Mouse (Mus musculus) splenic B cell, adult 2 months (primary cell): ENCODE measurements at regions not wholly inside any gene's neighbourhood (a gene's known extent, or its start where the extent isn't known, plus 50 kb on each side); places are given as distances from the start of the nearest gene placed in this dataset.

Source experiments
- DNase-seq: peaks from one replicate; pipeline ENCODE4 v3.0.0-alpha.2; 2011; ENCODE audit warnings: low read depth, low spot score
- H3K27me3 ChIP-seq: 2 replicates; pipeline ENCODE4 v1.6.1; 2012; ENCODE audit warnings: mild to moderate bottlenecking, low read length, moderate library complexity, mixed read lengths; ENCODE audit not compliant: control insufficient read depth, poor library complexity, insufficient read depth, severe bottlenecking
- H3K36me3 ChIP-seq: 2 replicates; pipeline ENCODE4 v1.6.1; 2012; ENCODE audit warnings: mild to moderate bottlenecking, low read length, moderate library complexity, mixed read lengths; ENCODE audit not compliant: control insufficient read depth, poor library complexity, insufficient read depth, severe bottlenecking

DNA sequence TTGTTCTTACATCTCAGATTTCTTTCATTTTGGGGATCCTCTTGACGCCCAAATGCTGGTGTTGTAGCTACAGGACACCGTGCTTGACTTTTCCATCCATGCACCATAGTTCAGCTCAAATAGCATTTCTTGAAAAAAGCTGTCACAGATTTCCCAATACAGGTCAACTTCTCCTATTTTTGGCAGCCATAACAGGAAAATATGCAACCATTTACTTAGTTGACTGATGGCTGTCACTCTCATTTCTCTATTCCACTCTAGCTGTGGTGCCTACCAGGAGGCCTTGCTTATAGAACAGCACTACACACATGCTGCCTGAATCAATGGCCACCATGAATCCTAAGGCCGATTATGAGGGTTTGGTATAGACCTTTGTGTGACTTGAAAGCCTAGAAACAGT, 165.5 kb downstream of the Lmo4 start:
- Histone ChIP-seq H3K36me3 (no peaks in the 10 kb centered on the region), H3K27me3 (no peaks in the 10 kb centered on the region)
- DNase-seq: no peak

GRCm38 (mm10) chr3:144029611-144030010, 175.4 kb downstream of the Lmo4 start:
- Histone ChIP-seq H3K27me3 (no peaks in the 10 kb centered on the region), H3K36me3 (no peaks in the 10 kb centered on the region)
- DNase-seq: no peak

GRCm38 (mm10) chr3:144029121-144029520, 175.9 kb downstream of the Lmo4 start:
- DNase-seq: no peak
- no peaks in the 10 kb centered on the region for H3K36me3 ChIP-seq

DNA sequence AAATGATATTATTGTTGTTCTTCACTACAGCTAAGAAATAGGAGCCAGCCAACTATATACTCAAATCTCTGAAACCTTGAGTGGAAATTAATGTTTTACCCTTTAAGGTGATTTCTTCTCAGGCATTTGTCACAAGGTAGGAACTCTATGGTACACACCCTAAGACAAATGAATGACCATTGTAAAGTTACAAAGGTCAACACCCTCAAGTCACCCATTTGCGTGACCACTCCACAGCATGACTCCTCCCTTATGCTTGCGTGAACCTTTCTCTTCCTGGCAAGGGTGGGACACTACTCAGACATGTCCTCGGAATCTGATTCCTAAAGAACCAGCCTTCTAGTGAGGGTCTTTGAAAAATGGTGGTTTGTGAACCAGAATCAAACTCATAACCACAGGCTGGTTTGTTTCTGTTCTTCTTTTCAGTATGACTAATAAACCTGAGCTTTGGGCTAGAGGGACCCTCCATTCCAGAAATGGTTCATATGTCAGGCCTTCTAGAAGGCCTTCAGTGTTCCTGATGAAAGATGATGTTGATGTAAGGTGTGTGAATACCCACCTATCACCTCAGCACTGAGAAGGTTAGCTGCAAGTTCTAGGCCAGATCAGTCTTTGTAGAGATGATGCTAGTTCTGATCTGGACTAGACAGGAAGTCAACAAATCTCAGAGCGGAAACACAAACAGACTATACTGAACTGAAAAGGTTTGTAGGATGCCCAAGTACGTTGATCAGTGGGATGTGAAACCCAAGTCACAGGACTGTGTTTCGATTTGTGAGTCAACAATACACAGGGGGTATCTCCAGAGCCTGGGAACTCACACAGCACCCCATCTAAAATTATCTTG, 177.7 kb downstream of the Lmo4 start:
- no peaks in the 10 kb centered on the region for H3K36me3 ChIP-seq
- DNase-seq: peak; percentile 70
- H3K27me3 ChIP-seq: no peaks in the 10 kb centered on the region

More at GRCm38 (mm10) chr3:144029121-144029520, 175.9 kb downstream of the Lmo4 start:
- H3K27me3 ChIP-seq: no peaks in the 10 kb centered on the region

DNA sequence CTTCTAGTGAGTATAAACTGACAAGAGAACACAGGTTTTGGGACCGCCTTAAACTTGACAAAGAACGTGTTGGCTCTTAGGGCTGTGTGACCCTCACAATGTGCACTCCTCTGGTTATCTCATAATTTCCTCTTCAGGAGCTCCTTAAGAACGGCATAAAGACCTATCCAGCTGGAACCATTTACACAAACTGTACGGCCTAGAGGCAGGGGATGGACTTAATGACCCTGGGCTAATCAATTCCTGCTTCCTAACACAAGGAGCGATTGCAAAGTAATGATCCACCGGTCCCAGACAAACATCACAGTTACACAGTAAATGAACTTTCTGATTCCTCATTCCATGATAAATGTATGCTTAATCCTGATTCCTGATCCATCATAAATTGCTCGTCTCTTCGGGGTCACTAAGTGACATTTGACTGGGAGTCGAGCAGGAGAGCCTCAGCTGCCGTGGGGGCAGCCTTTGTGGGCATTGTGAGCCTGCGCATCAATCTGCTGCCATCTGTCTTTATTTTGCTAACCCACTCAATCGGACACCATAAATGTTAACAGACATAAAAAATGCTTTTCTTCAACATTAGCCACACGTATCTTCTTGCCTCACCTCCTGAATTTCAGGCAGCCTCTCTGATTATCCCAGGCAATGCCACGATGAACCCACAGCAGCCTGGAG, 179.4 kb downstream of the Lmo4 start:
- DNase-seq: no peak
- no peaks in the 10 kb centered on the region for H3K27me3 ChIP-seq
- no peaks in the 10 kb centered on the region for H3K36me3 ChIP-seq

- H3K27me3 ChIP-seq: no peaks in the 10 kb centered on the region
- no peaks in the 10 kb centered on the region for H3K36me3 ChIP-seq
- DNase-seq: no peak
Measured at GRCm38 (mm10) chr3:144024216-144024615, 180.8 kb downstream of the Lmo4 start.

DNA sequence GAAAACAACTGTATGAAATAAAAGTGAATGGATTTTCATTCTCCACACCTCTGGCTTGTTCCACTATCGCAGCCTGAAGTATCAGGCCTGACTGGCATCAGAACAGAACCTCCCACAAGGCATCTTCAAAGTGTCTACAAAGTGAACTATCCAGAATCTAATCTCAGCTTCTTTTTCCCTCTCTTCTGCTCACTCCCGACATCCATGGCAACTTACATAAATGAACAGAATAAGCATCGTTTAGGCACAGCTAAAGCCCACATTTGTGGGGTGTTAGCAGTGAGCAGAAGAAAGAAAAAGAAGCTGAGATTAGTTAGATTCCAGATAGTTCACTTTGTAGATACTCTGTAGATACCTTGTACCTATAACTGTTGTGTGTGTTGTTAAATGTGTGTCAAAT, 182.0 kb downstream of the Lmo4 start:
- Histone ChIP-seq H3K27me3 (no peaks in the 10 kb centered on the region), H3K36me3 (no peaks in the 10 kb centered on the region)
- no peak for DNase-seq

DNA sequence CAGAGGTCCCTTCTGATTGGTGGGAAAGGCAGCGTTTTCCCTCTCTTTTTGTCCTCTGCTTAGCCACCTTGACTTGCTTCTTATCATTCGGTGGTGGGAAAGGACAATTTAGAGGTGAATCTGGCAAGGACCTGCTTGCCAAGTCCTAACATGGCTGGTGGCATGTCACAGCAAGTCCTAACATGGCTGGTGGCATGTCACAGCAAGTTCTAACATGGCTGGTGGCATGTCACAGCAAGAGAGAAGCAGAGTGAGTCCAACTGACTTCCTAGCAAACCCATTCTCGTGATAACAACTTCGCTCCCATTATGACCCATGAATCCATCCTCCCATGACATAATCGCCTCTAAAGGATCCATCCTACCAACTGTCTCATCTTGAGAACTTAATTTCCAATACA, 183.1 kb downstream of the Lmo4 start:
- no peaks in the 10 kb centered on the region for H3K27me3 ChIP-seq
- no peak for DNase-seq
- H3K36me3 ChIP-seq: no peaks in the 10 kb centered on the region

DNA sequence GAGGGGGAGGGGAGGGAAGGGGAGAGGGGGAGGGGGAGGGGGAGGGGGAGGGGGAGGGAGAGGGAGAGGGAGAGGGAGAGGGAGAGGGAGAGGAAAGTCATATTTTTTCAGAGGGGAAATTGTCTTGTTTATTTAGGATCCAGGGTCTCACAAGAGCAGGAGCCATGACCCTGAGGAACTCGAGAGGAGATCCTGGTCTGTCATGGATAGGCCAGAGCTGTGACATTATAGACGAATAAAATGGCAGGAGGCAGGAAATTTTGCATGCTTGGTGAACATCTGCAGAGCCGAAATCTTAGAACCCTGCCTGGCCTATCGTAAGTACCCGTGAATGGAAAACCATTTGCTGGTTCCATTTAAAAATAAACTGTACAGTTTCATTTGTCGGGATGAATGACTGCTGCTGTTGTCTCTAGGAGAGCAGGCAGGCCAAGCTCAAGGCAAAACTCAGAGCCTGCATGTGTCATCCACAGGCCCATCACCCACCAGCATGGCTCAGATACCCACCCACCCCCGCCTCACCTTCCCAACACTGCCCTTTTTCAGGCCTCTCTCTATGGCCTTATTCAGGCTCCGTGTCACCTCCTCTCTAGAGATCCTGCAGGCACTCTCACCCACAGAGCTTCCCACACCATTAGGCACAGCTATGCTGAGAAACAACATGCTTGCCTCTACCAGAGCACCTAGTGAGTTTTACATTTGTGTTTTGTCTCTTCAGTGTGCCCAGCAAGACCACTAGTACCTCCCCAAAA, 184.7 kb downstream of the Lmo4 start:
- Histone ChIP-seq H3K36me3 (no peaks in the 10 kb centered on the region), H3K27me3 (no peaks in the 10 kb centered on the region)
- no peak for DNase-seq

- Histone ChIP-seq H3K27me3 (no peaks in the 10 kb centered on the region), H3K36me3 (no peaks in the 10 kb centered on the region)
- DNase-seq: no peak
Measured at GRCm38 (mm10) chr3:144019293-144019692, 185.7 kb downstream of the Lmo4 start.

- no peak for DNase-seq
- Histone ChIP-seq H3K27me3 (no peaks in the 10 kb centered on the region), H3K36me3 (no peaks in the 10 kb centered on the region)
Measured at GRCm38 (mm10) chr3:144018559-144018958, 186.5 kb downstream of the Lmo4 start.

DNA sequence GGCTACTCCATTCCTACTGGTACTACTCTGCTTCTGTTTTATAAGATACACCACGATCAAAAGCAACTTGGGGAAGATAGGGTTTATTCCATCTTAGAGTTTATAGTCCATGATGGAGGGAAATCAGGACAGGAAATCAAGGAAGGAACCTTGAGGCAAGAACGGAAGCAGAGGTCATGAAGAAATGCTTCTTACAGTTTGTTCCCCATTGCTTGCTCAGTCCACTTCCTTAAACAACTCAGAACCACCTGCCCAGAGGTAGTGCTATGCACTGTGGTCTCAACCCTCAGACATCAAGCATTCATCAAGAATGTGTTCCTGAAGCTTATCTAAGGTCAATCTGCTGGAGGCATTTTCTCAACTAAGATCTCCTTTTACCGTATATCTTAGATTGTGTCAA, 189.8 kb downstream of the Lmo4 start:
- Histone ChIP-seq H3K27me3 (no peaks in the 10 kb centered on the region), H3K36me3 (no peaks in the 10 kb centered on the region)
- DNase-seq: peak; percentile 21

GRCm38 (mm10) chr3:144013481-144014125, 191.4 kb downstream of the Lmo4 start:
- Histone ChIP-seq H3K27me3 (no peaks in the 10 kb centered on the region), H3K36me3 (no peaks in the 10 kb centered on the region)
- DNase-seq: no peak

DNA sequence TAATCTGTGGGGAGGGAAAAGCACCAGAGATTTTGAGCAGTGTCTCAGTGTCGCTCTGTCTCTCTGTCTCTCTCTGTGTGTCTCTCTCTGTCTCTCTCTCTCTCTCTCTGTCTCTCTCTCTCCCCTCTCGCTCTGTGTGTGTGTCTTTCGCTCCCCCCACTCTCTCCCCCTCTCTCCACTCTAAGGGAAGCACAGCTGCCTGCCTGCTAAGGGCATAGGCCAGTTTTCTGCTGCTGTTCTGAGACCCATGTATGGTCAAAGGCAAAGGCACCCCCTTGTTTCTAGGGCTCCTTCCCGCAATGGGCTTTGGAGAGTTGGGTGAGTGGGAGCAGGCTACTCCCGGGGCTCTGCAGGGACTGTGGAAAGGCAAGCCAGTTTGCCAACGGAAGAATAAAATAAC, 192.2 kb downstream of the Lmo4 start:
- H3K36me3 ChIP-seq: no peaks in the 10 kb centered on the region
- H3K27me3 ChIP-seq: no peaks in the 10 kb centered on the region
- DNase-seq: no peak
